Mouse (Mus musculus): ENCODE measurements at regions not wholly inside any gene's neighbourhood (a gene's known extent, or its start where the extent isn't known, plus 50 kb on each side); places are given as distances from the start of the nearest gene placed in this dataset.
A peak's percentile ranks its signal among the peaks of the same experiment; 100 is the strongest.

GRCm38 (mm10) chr4:35417866-35418265 lies 191.9 kb upstream of the C9orf72 start:
- DNase-seq: peak; percentile 7

- no peak for DNase-seq
Measured at GRCm38 (mm10) chr4:35413488-35413887, 187.5 kb upstream of the C9orf72 start.

- no peak for DNase-seq
Measured at GRCm38 (mm10) chr4:35405301-35406006, 179.5 kb upstream of the C9orf72 start.

- DNase-seq: no peak
Measured at GRCm38 (mm10) chr4:35404068-35404467, 178.1 kb upstream of the C9orf72 start.

- no peak for DNase-seq
Measured at GRCm38 (mm10) chr4:35403594-35403993, 177.6 kb upstream of the C9orf72 start.

- DNase-seq: no peak
Measured at GRCm38 (mm10) chr4:35402376-35403133, 176.6 kb upstream of the C9orf72 start.

GRCm38 (mm10) chr4:35401783-35402182 lies 175.8 kb upstream of the C9orf72 start:
- DNase-seq: no peak

- DNase-seq: no peak
Measured at GRCm38 (mm10) chr4:35400511-35400910, 174.5 kb upstream of the C9orf72 start.

GRCm38 (mm10) chr4:35395583-35395877 lies 169.6 kb upstream of the C9orf72 start:
- DNase-seq: no peak

- DNase-seq: no peak
Measured at GRCm38 (mm10) chr4:35394821-35395582, 169.0 kb upstream of the C9orf72 start.

GRCm38 (mm10) chr4:35375791-35376190 lies 149.8 kb upstream of the C9orf72 start:
- no peak for DNase-seq

GRCm38 (mm10) chr4:35373213-35373860 lies 147.4 kb upstream of the C9orf72 start:
- DNase-seq: no peak

- DNase-seq: peak; percentile 73 to 78
Measured at GRCm38 (mm10) chr4:35372528-35373212, 146.7 kb upstream of the C9orf72 start.

- peak; percentile 26 to 27 for DNase-seq
Measured at GRCm38 (mm10) chr4:35364161-35364560, 138.2 kb upstream of the C9orf72 start.

- no peak for DNase-seq
Measured at GRCm38 (mm10) chr4:35362176-35362575, 136.2 kb upstream of the C9orf72 start.

- DNase-seq: no peak
Measured at GRCm38 (mm10) chr4:35359376-35359775, 133.4 kb upstream of the C9orf72 start.

- DNase-seq: no peak
Measured at GRCm38 (mm10) chr4:35356904-35357563, 131.1 kb upstream of the C9orf72 start.

GRCm38 (mm10) chr4:35356051-35356450 lies 130.1 kb upstream of the C9orf72 start:
- no peak for DNase-seq

GRCm38 (mm10) chr4:35354046-35354445 lies 128.1 kb upstream of the C9orf72 start:
- no peak for DNase-seq

- no peak for DNase-seq
Measured at GRCm38 (mm10) chr4:35352606-35353005, 126.6 kb upstream of the C9orf72 start.

- DNase-seq: no peak
Measured at GRCm38 (mm10) chr4:35350465-35350864, 124.5 kb upstream of the C9orf72 start.

- DNase-seq: no peak
Measured at GRCm38 (mm10) chr4:35347609-35348008, 121.6 kb upstream of the C9orf72 start.
